Mouse (Mus musculus) limb, embryonic 11.5 days (tissue): Measurements from ENCODE around the gene Xrcc1. TPM values are rescaled to one million over a fixed set of nuclear protein-coding genes. Genes with fewer than 3 reads are reported as not detected.

Source experiments
- ATAC-seq: fragments of 200-750 bp; cut with Nextera tagmentation; 2 replicates; pipeline ENCODE4 v1.8.0; 2017; ENCODE audit warnings: low read depth; ENCODE audit not compliant: insufficient number of reproducible peaks, low FRiP score, low TSS enrichment
- DNase-seq: peaks from one replicate; pipeline ENCODE4 v3.0.0-alpha.2; 2015; ENCODE audit warnings: low spot score
- H3K27ac ChIP-seq: fragments of 300-500 bp; sonication (generic); replicated peaks from 2 replicates; pipeline ENCODE4 v1.5.1; 2014; ENCODE audit warnings: low read depth, mild to moderate bottlenecking, low read length
- H3K27me3 ChIP-seq: fragments of 300-500 bp; sonication (generic); 2 replicates; pipeline ENCODE4 v1.6.1; 2014; ENCODE audit warnings: mild to moderate bottlenecking, low read length, mixed read lengths; ENCODE audit not compliant: control insufficient read depth, insufficient read depth
- H3K36me3 ChIP-seq: fragments of 300-500 bp; sonication (generic); 2 replicates; pipeline ENCODE4 v1.6.1; 2014; ENCODE audit warnings: mild to moderate bottlenecking, low read length, moderate library complexity, mixed read lengths; ENCODE audit not compliant: control insufficient read depth, insufficient read depth
- H3K4me1 ChIP-seq: fragments of 300-500 bp; sonication (generic); 2 replicates; pipeline ENCODE4 v1.6.1; 2014; ENCODE audit warnings: low read length, mixed read lengths; ENCODE audit not compliant: control insufficient read depth, insufficient read depth
- H3K4me2 ChIP-seq: fragments of 300-500 bp; sonication (generic); 2 replicates; pipeline ENCODE4 v1.6.1; 2014; ENCODE audit warnings: low read depth, mild to moderate bottlenecking, moderate library complexity; ENCODE audit not compliant: severe bottlenecking
- H3K4me3 ChIP-seq: fragments of 300-500 bp; sonication (generic); 2 replicates; pipeline ENCODE4 v1.5.1; 2014; ENCODE audit warnings: low read depth, low read length
- H3K9ac ChIP-seq: fragments of 300-500 bp; sonication (generic); 2 replicates; pipeline ENCODE4 v1.6.1; 2014; ENCODE audit warnings: mild to moderate bottlenecking, low read length
- H3K9me3 ChIP-seq: fragments of 300-500 bp; sonication (generic); 2 replicates; pipeline ENCODE4 v1.6.1; 2016; ENCODE audit warnings: low read length; ENCODE audit not compliant: control insufficient read depth
- WGBS: fragments of 180-500 bp; shearing (Covaris S2); extraction: QIAGEN DNeasy Blood & Tissue Kit; methylation state at CpG from one replicate; pipeline ENCODE4 v1.1.7; 2014; 5-methylcytosine and 5-hydroxymethylcytosine counted together
- polyA plus RNA-seq: library from polyadenylated mRNA; unstranded; fragments of >200 nt; fragmentation: Nextera tagmentation; extraction: Ambion mirVana; gene quantifications from 2 replicates; pipeline ENCODE4 v1.2.1, GENCODE M21; 2014

Xrcc1 gene
- polyA plus RNA-seq, 1 experiment from 2014 or later: 141 TPM

DNA sequence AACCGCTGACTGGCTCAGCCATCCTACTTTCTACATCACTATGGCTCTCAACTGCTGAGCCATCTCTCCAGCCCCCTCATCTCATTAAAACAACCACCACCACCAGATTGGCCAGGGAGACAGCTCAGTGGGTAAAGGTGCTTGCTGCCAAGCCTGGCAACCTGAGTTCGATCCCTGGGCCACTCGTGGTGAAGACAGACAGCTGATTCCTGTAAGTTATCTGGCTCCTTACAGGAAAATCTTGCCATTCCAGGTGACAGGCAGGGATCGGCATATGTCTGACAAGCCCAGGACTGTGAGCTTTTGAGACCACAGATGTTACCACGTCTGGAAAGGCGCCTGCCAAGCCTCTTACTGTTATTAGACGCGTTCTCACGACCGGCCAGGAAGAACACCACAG is 31.7 kb downstream of the Xrcc1 start:
- WGBS: 93% methylated on average over 10 of the region's 10 CpGs
- DNase-seq (no peak), ATAC-seq (no peak)
- no peak overlapping the region for H3K27ac ChIP-seq
- H3K4me2 ChIP-seq: no peak overlapping the region
- H3K9ac ChIP-seq: no peak overlapping the region
- no peaks in the 10 kb centered on the region for H3K4me1 ChIP-seq
- no peaks in the 10 kb centered on the region for H3K9me3 ChIP-seq
- no peaks in the 10 kb centered on the region for H3K27me3 ChIP-seq
- H3K36me3 ChIP-seq: peaks cover 2% of the 10 kb centered on the region; the same call in 1 of the 2 replicates
- no peak overlapping the region for H3K4me3 ChIP-seq

DNA sequence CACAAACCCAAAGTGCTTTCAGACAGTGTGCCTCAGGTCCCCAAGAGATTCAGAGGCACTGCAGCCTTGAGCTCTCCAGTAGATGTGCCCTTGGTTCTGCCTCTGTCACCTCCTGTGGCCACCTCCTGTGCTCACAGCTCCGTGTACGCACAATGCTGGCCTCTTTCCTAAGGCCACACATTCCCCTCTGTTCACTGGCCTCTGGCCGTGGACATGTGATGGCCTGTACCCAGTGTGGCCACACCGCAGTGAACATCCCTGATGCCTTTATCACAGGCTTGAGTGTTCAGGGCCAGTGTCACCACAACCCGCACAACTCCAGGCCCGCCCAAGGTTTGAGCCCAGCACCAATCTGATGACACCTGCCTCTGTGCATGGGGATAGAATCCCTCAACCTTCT is 38.8 kb downstream of the Xrcc1 start:
- no peak overlapping the region for H3K4me3 ChIP-seq
- 89% methylated on average over 6 of the region's 6 CpGs for WGBS
- no peak overlapping the region for H3K4me2 ChIP-seq
- H3K27me3 ChIP-seq: peaks cover 24% of the 10 kb centered on the region
- H3K9me3 ChIP-seq: no peaks in the 10 kb centered on the region
- peaks cover 3% of the 10 kb centered on the region; the same call in 1 of the 2 replicates for H3K4me1 ChIP-seq
- DNase-seq (no peak), ATAC-seq (no peak)
- H3K27ac ChIP-seq: no peak overlapping the region
- no peak overlapping the region for H3K9ac ChIP-seq
- no peaks in the 10 kb centered on the region for H3K36me3 ChIP-seq

DNA sequence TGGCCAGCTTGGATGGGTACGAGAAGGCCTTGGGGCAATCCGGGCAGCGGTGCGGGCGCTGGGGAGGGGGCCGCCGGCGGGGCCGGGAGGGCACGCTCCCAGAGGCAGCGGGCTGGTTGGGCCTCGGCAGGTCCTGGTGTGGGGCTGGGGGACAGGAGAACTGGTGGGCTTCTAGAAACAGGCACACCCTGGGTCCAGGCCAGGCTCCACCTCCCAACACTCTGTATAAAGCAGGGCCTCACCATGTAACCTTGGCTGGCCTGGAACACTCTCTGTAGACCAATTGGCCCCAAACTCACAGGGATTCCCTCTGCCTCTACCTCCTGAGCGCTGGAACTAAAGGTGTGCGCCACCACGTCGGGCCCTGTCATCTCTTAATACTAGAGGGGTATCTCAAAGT is 39.9 kb downstream of the Xrcc1 start:
- H3K4me2 ChIP-seq: no peak overlapping the region
- no peak overlapping the region for H3K27ac ChIP-seq
- H3K4me1 ChIP-seq: peaks cover 3% of the 10 kb centered on the region; the same call in 1 of the 2 replicates
- peak; percentile 60 for ATAC-seq
- WGBS: 43% methylated on average over 16 of the region's 16 CpGs
- no peaks in the 10 kb centered on the region for H3K9me3 ChIP-seq
- H3K4me3 ChIP-seq: no peak overlapping the region
- H3K9ac ChIP-seq: no peak overlapping the region
- DNase-seq: no peak
- H3K36me3 ChIP-seq: no peaks in the 10 kb centered on the region
- peaks cover 24% of the 10 kb centered on the region for H3K27me3 ChIP-seq

DNA sequence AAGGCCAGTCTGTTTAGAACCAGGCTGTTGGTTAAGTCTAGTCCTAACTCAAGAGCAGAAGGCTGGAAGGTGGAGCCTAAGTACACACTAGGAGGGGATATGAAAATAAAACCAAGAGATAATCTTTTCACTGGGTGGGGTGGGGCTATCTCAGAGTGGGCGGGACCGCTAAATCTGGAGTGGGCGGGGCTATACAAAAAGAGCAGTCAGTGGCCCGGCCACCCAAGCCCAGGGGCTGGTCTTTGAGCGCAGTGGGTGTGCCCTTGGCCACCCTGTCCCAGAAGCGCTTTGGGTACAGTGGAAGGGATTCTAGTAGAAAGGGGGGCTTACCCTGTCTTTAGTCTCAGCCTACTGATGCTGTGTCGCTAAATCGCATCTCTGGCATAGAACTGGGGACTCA is 40.7 kb downstream of the Xrcc1 start:
- DNase-seq (peak; percentile 33), ATAC-seq (peak; percentile 55; the same call in 1 of the 2 replicates)
- Histone ChIP-seq H3K27ac (no peak overlapping the region), H3K4me3 (peak overlapping the region; percentile 40), H3K9me3 (no peaks in the 10 kb centered on the region), H3K9ac (no peak overlapping the region; the same call in 1 of the 2 replicates), H3K36me3 (no peaks in the 10 kb centered on the region), H3K27me3 (peaks cover 24% of the 10 kb centered on the region), H3K4me2 (peak overlapping the region; percentile 58), H3K4me1 (peaks cover 3% of the 10 kb centered on the region; the same call in 1 of the 2 replicates)
- 5% methylated on average over 8 of the region's 8 CpGs for WGBS

DNA sequence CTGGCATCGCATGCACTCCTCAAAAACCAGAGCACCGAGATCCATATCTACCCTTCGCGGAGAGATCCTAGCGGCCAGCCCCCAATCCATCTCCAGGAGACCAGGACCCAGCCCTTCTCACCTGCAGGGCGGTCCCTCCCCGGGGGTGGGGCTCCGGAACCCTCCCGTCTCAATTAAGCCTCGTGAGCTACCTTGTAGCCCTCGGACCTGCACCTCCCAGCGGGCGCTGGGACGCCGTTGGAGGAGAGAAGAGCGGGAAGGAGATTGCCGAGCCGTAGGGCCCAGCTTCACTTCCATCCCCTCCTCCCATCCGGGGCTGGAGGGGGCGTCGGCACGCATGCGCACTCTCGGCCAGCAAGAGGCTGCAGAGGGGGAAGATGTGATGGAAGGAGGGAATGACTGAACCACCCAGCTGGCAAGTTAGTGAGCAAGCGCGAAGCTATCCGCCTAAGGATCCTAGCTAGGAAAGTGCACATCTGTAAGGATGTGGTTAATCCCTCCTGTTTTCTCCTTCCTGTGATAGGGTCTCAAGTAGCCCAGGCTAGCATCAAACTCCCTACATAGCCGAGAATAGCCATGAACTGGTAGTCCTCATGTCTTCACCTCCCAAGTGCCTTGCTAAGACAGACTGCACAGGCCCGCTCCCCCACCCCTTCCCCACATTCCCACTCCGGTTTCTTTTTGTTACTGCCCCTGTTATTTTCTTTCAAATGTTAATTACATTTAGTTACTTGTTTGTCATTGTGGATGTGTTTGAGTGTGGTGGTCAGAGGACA is 41.4 kb downstream of the Xrcc1 start, which contains the start of the genes Ethe1 and Zfp575:
Ethe1 (plus strand) TSS at position 214 of the 776 bp plus-strand sequence.
Zfp575 (minus strand) TSS at position 312 of the 776 bp plus-strand sequence.
- peaks cover 24% of the 10 kb centered on the region for H3K27me3 ChIP-seq
- ATAC-seq: peak; percentile 57
- H3K4me2 ChIP-seq: peak within 1 kb of the TSS; percentile 58
- peak within 1 kb of the TSS; percentile 79 for H3K9ac ChIP-seq
- no peaks in the 10 kb centered on the region for H3K9me3 ChIP-seq
- no peaks in the 10 kb centered on the region for H3K36me3 ChIP-seq
- peaks cover 3% of the 10 kb centered on the region; the same call in 1 of the 2 replicates for H3K4me1 ChIP-seq
- peak; percentile 86 for DNase-seq
- H3K27ac ChIP-seq: no peak within 1 kb of the TSS
- 8% methylated on average over 30 of the region's 30 CpGs for WGBS
- H3K4me3 ChIP-seq: peak within 1 kb of the TSS; percentile 40

DNA sequence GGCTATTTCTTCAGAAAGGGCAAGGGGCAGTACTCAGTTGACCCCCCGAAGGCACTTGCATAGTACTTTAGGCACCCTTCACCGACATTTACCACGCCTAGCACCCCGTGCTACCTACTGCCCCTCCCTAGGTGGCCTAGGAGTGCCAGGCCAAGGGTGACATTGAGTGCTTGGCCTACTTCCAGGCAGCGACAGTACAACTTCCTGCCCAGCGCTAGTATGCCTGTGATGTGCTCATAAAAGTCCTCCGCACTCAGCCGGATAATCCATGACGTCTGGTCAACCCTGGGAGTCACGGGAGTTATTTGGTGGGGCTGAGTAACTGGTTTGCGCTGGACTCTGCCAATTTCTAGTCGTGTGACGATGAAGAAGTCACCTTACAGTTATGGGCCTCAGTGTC is 42.2 kb downstream of the Xrcc1 start:
- Histone ChIP-seq H3K4me2 (no peak overlapping the region), H3K27me3 (peaks cover 24% of the 10 kb centered on the region), H3K4me1 (peaks cover 3% of the 10 kb centered on the region; the same call in 1 of the 2 replicates), H3K4me3 (no peak overlapping the region), H3K27ac (no peak overlapping the region), H3K36me3 (no peaks in the 10 kb centered on the region), H3K9ac (no peak overlapping the region), H3K9me3 (no peaks in the 10 kb centered on the region)
- 69% methylated on average over 13 of the region's 13 CpGs for WGBS
- no peak for DNase-seq
- ATAC-seq: no peak

DNA sequence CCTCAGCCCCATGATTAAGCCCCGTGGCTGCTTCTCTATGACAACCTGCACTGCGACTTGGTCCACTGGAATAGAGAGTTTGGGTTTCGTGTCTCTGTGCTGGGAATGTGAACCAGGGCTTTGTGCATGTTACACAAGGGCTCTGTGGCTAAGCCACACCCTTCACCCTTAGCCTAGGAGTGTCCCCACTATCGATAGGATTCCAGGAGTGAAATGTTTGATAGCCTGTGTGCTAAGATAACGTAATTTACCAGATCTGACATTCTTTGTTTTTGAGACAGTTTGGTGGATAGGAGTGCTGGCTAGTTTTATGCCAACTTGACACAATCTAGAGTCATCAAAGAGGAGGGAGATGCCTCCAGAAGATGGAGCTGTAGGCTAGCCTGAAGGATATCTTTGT is 45.6 kb downstream of the Xrcc1 start:
- Histone ChIP-seq H3K27me3 (peaks cover 3% of the 10 kb centered on the region), H3K4me3 (no peak overlapping the region), H3K4me2 (no peak overlapping the region), H3K36me3 (no peaks in the 10 kb centered on the region), H3K27ac (no peak overlapping the region), H3K4me1 (peaks cover 10% of the 10 kb centered on the region; the same call in 1 of the 2 replicates), H3K9ac (no peak overlapping the region), H3K9me3 (no peaks in the 10 kb centered on the region; the same call in 1 of the 2 replicates)
- ATAC-seq (no peak), DNase-seq (no peak)
- WGBS: 75% methylated on average over 5 of the region's 5 CpGs

DNA sequence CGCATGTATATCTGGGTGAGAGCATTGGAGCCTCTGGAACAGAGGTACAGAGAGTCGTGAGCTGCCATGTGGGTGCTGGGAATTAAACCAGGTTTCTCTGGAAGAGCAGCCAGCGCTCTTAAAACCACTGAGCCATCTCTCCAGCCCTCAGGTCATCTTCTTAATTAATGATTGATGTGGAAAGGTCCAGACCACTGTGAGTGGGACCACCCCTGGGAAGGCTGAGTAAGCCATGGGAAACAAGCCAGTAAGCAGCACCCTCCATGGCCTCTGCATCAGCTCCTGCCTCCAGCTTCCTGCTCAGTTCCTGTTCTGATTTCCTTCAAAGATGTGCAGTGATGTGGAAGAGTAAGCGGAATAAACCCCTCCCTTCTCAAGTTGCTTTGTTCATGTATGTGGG is 46.1 kb downstream of the Xrcc1 start:
- 0 out of 2 replicates have a peak overlapping the region, but pooled peaks have one; percentile 30 for H3K9ac ChIP-seq
- no peak overlapping the region for H3K4me2 ChIP-seq
- WGBS: 64% methylated on average over 4 of the region's 4 CpGs
- DNase-seq (no peak), ATAC-seq (no peak)
- H3K27me3 ChIP-seq: no peaks in the 10 kb centered on the region; the same call in 1 of the 2 replicates
- no peaks in the 10 kb centered on the region for H3K36me3 ChIP-seq
- peaks cover 10% of the 10 kb centered on the region; the same call in 1 of the 2 replicates for H3K4me1 ChIP-seq
- no peaks in the 10 kb centered on the region; the same call in 1 of the 2 replicates for H3K9me3 ChIP-seq
- no peak overlapping the region for H3K4me3 ChIP-seq
- no peak overlapping the region for H3K27ac ChIP-seq
